Mouse (Mus musculus): ENCODE results near the gene Pnpla5. TPM values are rescaled to one million over a fixed set of nuclear protein-coding genes. Genes with fewer than 3 reads are reported as not detected.
A peak's percentile ranks its signal among the peaks of the same experiment; 100 is the strongest.

Pnpla5 gene
- total RNA-seq, 2 experiments from 2014 or later: not detected

DNA sequence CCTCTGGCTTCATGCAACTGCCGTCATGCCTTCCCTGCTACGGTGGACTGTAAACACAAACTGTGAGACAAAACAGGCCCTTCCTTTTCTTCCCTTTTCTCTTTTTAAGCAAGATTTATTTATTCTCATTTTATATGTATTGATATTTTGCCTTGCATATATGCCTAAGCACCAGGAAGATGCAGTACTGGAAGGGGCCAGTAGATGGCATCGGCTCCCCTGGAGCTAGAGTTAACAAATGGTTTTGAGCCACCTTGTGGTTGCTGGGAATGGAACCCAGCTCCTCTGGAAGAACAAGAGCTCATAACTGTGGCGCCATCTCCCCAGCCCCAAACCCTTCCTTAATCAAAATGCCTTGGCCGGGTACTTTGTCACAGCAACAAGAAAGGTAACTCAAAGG is 12.5 kb upstream of the Pnpla5 start:
- H3K27ac ChIP-seq: no peak overlapping the region
- no peak overlapping the region for H3K4me3 ChIP-seq
- peak; percentile 73 for TF ChIP-seq CTCF (conservative IDR thresholded peaks at IDR 0.05)
- DNase-seq (ENCODE audit: low spot score in 2 of 2): no peak

DNA sequence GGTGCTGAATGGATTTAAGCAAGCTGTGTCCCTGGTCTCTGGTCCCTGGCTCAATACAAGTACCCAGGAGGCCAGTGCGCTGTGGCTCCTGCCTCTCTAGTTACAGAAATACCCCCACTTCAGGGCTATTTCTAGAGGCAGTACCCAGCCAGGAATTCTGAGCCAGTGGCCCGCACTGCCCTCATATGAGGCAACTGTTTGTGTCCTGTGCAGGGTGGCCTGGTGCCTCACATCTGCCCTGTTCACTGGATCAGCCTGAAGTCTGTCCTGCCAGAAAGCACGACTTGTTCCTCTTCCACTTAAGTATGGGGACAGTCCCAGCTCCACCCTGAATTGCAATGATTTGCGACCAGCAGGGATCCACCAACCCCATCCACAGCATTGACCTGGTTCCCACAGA is 10.5 kb upstream of the Pnpla5 start:
- no peak for TF ChIP-seq CTCF (conservative IDR thresholded peaks at IDR 0.05)
- Histone ChIP-seq H3K27ac (no peak overlapping the region), H3K4me3 (no peak overlapping the region)
- DNase-seq (ENCODE audit: low spot score in 2 of 2): no peak

DNA sequence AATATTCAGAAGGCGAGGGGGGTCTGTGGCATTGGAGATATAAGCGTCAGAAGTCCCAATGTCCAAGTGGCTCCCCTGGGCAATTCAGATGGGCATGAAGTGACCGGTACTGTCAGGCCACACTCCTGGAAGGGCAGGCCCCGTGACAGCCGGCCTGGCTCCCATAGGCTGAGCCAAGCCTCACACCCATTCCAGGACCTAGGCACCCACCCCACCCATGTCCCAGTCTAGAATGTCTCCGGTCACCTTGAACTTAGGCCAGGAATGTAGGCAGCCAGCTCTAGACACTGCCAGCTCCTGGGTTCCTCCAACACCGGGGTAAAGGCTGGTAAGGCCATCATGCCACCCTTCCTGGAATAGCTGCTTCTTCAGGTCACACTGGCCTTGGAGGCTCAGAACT is 9.0 kb upstream of the Pnpla5 start:
- TF ChIP-seq CTCF (conservative IDR thresholded peaks at IDR 0.05): no peak
- H3K27ac ChIP-seq: no peak overlapping the region
- no peak for DNase-seq (ENCODE audit: low spot score in 2 of 2)
- no peak overlapping the region for H3K4me3 ChIP-seq

DNA sequence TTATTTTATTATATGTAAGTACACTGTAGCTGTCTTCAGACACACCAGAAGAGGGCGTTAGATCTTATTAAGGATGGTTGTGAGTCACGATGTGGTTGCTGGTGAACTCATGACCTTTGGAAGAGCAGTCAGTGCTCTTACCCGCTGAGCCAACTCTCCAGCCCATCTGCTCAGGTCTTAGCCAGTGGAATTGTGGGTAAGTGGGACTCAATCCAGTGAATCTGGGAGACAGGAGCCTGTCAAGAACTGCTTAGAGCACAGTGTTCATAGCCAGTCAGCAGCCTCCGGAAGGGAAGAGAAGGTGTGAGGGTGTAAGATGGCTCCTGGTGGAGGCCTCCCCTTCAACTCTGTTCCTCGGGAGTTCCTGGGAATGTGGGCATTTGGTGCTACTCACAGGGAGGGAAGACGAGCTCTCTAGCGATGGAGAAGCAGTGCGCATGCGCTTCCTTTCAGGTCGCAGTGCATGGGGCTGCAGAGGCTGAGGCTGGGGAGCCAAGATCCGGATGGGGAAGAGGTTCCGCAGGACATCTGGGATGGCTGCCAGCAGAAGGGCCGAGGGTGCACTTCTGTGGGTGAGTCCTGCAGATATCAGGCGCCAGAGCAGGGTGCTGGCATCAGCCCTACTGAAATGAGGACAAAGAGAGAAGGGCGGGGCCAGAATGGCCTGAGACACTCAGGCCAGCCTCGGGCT is 8.3 kb upstream of the Pnpla5 start:
- no peak overlapping the region for H3K4me3 ChIP-seq
- DNase-seq (ENCODE audit: low spot score in 2 of 2): no peak
- no peak; the same call in 1 of the 2 replicates for TF ChIP-seq CTCF (conservative IDR thresholded peaks at IDR 0.05)
- H3K27ac ChIP-seq: no peak overlapping the region

DNA sequence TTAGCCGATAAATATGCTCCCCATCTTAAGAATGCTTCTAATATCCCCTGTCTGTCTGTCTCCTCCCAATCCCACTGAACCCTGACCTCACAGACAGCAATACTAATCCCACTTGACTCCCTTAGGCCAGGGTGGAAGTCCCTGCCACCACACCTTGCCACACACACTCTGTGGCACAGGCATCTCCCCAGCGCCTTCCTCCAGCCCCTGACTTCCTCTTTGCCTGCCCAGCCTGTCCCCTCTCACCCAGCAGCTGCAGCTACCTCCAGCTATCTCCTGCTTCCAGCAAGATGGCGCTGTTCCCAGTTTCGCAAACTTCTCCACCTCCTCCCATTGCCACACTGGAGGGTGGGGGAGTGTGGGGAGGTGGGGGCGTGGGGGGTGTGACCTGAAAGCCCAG is 3.9 kb upstream of the Pnpla5 start:
- no peak for DNase-seq (ENCODE audit: low spot score in 2 of 2)
- Histone ChIP-seq H3K4me3 (no peak overlapping the region), H3K27ac (no peak overlapping the region)
- 0 out of 2 replicates have a peak, but pooled peaks have one; percentile 14 for TF ChIP-seq CTCF (conservative IDR thresholded peaks at IDR 0.05)

DNA sequence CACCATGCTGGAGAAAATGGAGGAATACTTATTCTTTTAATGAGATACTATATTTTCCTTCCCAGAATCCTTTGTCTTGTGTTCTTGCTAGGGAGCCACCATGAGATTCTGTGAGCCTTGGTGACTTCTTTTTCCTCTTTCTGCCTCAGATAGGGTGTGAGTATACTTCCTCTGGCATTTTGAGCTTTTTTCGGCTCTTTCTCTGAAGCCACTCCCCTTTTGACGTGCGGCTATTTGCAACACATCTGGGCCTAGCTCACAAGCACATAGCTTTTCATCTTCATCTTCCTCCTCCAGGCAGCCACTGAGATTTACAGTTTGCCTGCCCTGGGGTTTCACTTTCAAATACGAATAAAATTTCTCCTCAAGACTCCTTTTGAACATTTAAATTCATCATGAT is 3.5 kb upstream of the Pnpla5 start:
- no peak for TF ChIP-seq CTCF (conservative IDR thresholded peaks at IDR 0.05)
- no peak for DNase-seq (ENCODE audit: low spot score in 2 of 2)
- Histone ChIP-seq H3K4me3 (no peak overlapping the region), H3K27ac (no peak overlapping the region)

DNA sequence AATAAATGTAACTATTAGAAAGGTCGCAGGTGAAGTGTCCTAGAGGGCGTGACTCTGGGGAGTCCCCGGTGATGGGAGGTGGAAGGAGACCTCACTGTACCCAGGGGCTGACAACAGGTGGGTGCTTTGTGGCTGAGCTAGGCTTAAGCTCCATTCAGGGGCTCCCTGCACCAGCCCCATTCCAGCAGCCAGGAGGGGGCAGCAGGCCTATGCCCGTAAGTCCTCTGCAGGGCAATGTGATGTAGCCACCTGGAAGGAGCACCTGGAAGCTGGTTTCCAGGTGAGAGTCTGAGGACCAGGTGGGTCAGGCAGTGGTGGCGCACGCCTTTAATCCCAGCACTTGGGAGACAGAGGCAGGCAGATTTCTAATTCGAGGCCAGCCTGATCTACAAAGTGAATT is 1.1 kb upstream of the Pnpla5 start:
- DNase-seq (ENCODE audit: low spot score in 2 of 2): no peak
- no peak overlapping the region for H3K27ac ChIP-seq
- peak; percentile 50 for TF ChIP-seq CTCF (conservative IDR thresholded peaks at IDR 0.05)

DNA sequence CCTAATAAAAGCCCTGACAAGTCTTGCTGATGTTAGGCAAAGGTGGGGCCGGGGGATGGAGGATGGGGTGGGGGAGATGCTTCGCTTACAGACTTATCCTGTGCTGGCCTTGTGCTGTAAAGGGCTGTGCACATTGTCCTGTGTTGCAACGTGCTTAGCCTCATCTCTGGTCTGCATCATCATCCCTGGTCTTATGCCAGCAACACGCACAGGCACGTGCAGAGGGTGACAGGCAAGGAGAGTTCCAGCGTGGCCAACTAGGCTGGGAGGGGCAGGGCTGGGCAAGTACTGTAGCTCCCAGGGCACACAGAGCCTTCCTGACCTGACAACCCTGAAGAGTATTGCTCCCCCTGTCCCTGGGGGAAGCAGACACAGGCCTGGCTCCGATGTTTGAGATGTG is 1.9 kb downstream of the Pnpla5 start:
- no peak overlapping the region for H3K27ac ChIP-seq
- DNase-seq (ENCODE audit: low spot score in 2 of 2): no peak
- H3K4me3 ChIP-seq: no peak overlapping the region
- TF ChIP-seq CTCF (conservative IDR thresholded peaks at IDR 0.05): no peak

More for the DNA sequence above, 1.1 kb upstream of the Pnpla5 start:
- H3K4me3 ChIP-seq: no peak overlapping the region

DNA sequence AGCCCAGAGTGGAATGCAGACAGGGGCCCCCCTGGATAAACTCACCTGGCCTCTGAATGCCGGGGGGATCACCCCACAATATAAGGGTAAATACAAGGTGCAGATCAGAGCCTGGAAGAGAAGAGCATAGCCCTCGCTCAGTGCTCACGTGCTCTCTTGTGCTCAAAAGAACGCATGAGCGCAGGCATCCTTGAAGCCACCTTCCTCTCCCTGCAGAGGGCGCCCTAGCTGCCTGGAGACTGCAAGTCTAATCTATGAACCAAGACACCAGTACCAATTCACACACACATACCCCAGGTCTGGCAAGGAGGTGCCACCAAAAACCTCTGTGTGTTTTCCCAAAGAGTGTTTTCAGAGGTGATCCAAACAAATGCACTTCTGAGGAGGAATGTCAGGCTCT is 2.4 kb downstream of the Pnpla5 start:
- Histone ChIP-seq H3K27ac (no peak overlapping the region), H3K4me3 (no peak overlapping the region)
- TF ChIP-seq CTCF (conservative IDR thresholded peaks at IDR 0.05): peak; percentile 73
- peak in 1 of 2 experiments; percentile 41 for DNase-seq (ENCODE audit: low spot score in 2 of 2)

DNA sequence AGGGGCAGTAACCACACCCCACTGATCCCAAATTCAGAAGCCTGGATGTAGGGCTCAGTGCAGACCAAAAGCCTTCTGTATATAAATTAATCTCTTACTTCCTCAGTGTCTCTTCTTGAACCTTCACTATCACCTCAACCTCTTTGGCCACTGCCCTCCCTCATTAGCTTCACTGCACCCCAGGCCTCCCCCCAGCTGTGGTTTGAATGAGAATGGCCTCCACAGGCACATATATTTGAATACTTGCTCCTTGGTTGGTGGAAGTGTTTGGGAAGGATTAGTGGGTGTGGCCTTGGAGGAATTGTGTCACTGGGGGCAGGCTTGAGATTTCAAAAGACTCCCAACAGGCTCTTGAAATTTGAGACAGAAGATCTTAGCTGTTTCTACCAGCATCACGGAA is 6.5 kb downstream of the Pnpla5 start:
- Histone ChIP-seq H3K27ac (no peak overlapping the region), H3K4me3 (no peak overlapping the region)
- no peak for TF ChIP-seq CTCF (conservative IDR thresholded peaks at IDR 0.05)
- no peak for DNase-seq (ENCODE audit: low spot score in 2 of 2)

DNA sequence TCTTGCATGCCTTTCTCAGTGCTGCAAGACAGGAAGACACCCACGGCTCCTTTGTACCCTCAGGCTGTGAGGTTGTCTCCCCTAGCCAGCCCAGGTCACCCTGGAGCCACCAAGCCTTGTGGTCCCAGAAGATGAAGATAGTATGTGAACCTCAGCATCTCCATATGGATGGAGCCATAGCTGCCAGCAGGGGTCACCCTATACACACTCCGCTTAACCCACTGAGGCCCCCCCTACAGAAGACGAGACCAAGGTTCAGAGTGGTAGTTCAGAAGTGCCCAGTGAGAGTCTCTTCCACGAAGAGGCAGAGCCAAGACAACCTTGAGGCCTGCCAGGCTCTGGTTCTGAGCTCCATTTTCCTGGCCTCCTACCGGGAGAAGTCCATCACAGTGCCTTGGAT is 7.2 kb downstream of the Pnpla5 start:
- DNase-seq (ENCODE audit: low spot score in 2 of 2): no peak
- Histone ChIP-seq H3K27ac (no peak overlapping the region), H3K4me3 (no peak overlapping the region)
- peak; percentile 70 for TF ChIP-seq CTCF (conservative IDR thresholded peaks at IDR 0.05)

DNA sequence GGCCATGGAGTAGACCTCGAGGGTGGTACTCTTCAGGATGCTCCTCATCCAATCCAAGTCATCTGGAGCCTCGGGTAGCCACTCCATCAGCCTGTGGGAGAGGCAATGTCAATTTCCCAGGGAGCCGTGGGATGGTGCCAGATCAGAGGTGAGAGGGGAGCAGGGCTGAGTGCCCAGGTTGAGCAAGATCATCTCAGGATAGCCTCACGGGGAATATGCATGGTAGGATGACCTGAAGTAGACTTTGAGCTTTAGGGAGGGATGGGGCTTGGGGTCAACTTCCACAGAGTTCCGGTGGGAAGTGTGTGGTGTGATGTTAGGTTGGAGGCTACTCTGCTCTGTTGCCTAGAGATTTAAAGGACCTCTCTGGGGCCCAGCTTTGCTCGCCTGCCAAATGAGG is 9.1 kb downstream of the Pnpla5 start:
- no peak for TF ChIP-seq CTCF (conservative IDR thresholded peaks at IDR 0.05)
- H3K4me3 ChIP-seq: no peak overlapping the region
- no peak for DNase-seq (ENCODE audit: low spot score in 2 of 2)
- no peak overlapping the region for H3K27ac ChIP-seq

DNA sequence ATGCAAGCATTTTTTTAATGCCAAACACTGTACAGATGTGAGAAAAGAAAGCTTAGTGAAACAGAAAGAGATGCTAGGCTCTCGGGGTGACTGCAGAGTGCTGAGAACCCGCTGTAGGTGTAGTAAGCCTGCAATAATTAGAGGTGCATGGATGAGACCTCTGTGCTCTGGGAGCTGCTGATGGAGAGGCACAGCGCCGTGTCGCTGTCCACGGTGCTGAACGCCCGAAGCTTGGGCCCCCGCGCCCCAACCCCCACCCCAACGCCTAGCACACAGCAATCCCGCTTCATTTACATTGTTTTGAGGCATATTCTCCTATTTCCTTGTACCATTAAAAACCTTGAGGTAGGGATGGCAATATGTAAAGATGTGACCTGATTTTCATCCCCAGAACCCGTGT is 14.1 kb downstream of the Pnpla5 start:
- no peak overlapping the region for H3K4me3 ChIP-seq
- no peak overlapping the region for H3K27ac ChIP-seq
- DNase-seq (ENCODE audit: low spot score in 2 of 2): no peak
- no peak for TF ChIP-seq CTCF (conservative IDR thresholded peaks at IDR 0.05)

DNA sequence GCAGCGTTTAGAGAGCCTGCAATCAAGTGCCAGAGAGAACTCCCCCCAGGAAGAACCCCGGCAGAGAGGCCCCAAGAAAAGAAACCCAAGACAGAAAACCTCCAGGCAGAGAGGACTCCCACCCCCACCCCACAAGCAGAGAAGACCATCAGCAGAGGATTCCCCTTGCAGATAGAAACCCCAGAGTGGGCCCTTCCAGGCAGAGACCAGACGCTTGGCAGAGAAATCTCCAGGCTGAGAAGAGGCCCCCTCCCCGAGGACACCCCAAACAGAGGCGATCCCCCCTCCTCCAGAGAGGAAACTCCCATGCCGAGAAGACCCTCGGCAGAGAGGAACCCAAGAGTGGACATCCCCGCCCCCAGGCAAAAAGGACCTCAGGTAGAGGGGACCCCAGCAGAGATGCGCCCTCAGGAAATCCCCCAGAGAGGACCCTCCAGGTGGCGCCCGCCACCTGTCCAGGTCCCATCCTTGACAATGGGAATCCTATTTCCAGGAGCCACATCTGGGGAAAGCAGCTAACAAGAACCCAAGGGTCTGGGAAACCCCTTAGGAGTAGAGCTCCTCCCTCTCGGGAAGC is 17.0 kb downstream of the Pnpla5 start:
- DNase-seq (ENCODE audit: low spot score in 2 of 2): no peak
- peak overlapping the region; percentile 85 for H3K4me3 ChIP-seq

More for the DNA sequence above, 17.0 kb downstream of the Pnpla5 start:
- TF ChIP-seq CTCF (conservative IDR thresholded peaks at IDR 0.05): no peak
- peak overlapping the region; percentile 95 for H3K27ac ChIP-seq

Data from layer of hippocampus, adult 2 months (tissue).